Mouse (Mus musculus) intestine, embryonic 15.5 days (tissue): ENCODE measurements at regions not wholly inside any gene's neighbourhood (a gene's known extent, or its start where the extent isn't known, plus 50 kb on each side); places are given as distances from the start of the nearest gene placed in this dataset.
A peak's percentile ranks its signal among the peaks of the same experiment; 100 is the strongest.

ENCODE experiments used
- ATAC-seq: fragments of 200-750 bp; cut with Nextera tagmentation; 2 replicates; pipeline ENCODE4 v1.8.0; 2017; ENCODE audit warnings: moderate TSS enrichment, moderate library complexity
- H3K27ac ChIP-seq: fragments of 300-500 bp; sonication (generic); 2 replicates; pipeline ENCODE4 v1.5.1; 2015; ENCODE audit warnings: mild to moderate bottlenecking, inconsistent platforms
- H3K27me3 ChIP-seq: fragments of 300-500 bp; sonication (generic); replicated peaks from 2 replicates; pipeline ENCODE4 v1.6.1; 2015; ENCODE audit warnings: inconsistent platforms
- H3K36me3 ChIP-seq: fragments of 300-500 bp; sonication (generic); 2 replicates; pipeline ENCODE4 v1.6.1; 2015; ENCODE audit warnings: inconsistent platforms
- H3K4me1 ChIP-seq: fragments of 300-500 bp; sonication (generic); replicated peaks from 2 replicates; pipeline ENCODE4 v1.6.1; 2015; ENCODE audit warnings: inconsistent platforms
- H3K4me2 ChIP-seq: fragments of 300-500 bp; sonication (generic); replicated peaks from 2 replicates; pipeline ENCODE4 v1.6.1; 2015; ENCODE audit warnings: mild to moderate bottlenecking, inconsistent platforms
- H3K4me3 ChIP-seq: fragments of 300-500 bp; sonication (generic); replicated peaks from 2 replicates; pipeline ENCODE4 v1.5.1; 2015; ENCODE audit warnings: inconsistent platforms
- H3K9ac ChIP-seq: fragments of 300-500 bp; sonication (generic); 2 replicates; pipeline ENCODE4 v1.6.1; 2015; ENCODE audit warnings: inconsistent platforms
- H3K9me3 ChIP-seq: fragments of 300-500 bp; sonication (generic); 2 replicates; pipeline ENCODE4 v1.6.1; 2016; ENCODE audit warnings: inconsistent platforms
- WGBS: fragments of 180-500 bp; shearing (Covaris S2); methylation state at CpG from one replicate; pipeline ENCODE4 v1.1.7; 2015; 5-methylcytosine and 5-hydroxymethylcytosine counted together

DNA sequence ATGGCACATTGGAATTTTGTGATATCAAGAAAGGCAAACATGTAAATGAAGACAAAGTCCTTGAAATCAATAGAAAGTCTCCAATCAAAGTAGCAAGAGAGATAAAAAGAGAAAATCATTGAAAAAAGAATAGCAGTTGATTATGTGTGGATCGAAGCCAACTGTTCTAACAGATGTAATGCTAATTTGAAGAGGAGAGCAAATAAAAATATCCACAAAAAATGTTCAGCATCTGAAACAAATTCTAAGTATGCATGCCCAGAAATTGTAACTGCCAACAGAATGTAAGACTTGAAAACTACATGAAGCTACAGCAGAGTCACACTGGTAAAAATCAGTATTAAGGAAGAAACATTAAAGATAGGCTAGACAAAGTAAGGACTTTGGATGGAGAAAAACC lies 587.2 kb upstream of the Galntl6 start:
- Histone ChIP-seq H3K27ac (no peak overlapping the region), H3K9me3 (no peaks in the 10 kb centered on the region), H3K27me3 (no peaks in the 10 kb centered on the region), H3K4me2 (no peak overlapping the region), H3K9ac (no peak overlapping the region), H3K4me3 (no peak overlapping the region), H3K36me3 (no peaks in the 10 kb centered on the region), H3K4me1 (no peaks in the 10 kb centered on the region)
- ATAC-seq = no peak
- WGBS = 82% methylated on average over 1 of the region's 1 CpGs

DNA sequence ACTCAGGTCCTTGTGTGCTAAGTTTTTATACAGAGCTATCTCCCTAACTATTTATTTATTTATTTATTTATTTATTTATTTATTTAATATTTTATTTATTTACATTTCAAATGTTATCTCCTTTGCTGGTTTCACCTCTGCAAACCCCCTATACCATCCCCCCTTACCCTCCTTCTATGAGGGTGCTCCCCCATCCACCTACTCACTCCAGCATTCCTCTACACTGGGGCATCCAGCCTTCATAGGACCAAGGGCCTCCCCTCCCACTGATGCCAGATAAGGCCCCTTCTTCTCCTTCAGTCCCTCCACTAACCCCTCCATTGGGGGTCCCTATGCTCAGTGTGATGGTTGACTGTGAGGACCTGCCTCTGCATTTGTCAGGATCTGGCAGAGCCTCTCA lies 579.0 kb upstream of the Galntl6 start:
- Histone ChIP-seq H3K4me3 (no peak overlapping the region), H3K4me2 (no peak overlapping the region), H3K4me1 (no peaks in the 10 kb centered on the region), H3K36me3 (no peaks in the 10 kb centered on the region), H3K27ac (no peak overlapping the region), H3K9ac (no peak overlapping the region), H3K27me3 (no peaks in the 10 kb centered on the region), H3K9me3 (no peaks in the 10 kb centered on the region)
- ATAC-seq = no peak

DNA sequence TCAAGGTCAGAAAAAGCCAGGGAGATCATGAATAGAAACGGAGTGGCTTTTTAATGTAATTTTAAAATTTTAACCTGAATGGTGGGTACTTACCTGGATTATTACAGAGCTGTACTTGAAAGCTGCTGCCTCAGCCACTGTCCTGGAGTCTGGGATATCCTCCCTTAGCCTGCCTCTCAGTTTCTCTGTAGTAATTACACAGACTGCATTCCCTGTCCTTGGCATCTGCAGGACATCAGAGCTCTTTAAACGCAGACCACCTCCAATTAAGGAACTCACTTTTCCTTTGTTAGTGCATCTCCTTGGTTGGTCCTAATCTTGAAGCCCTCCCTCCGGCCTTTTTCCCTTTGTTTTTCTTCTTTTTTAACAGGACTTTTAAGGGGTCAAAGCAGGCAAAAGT lies 565.8 kb upstream of the Galntl6 start:
- Histone ChIP-seq H3K9ac (no peak overlapping the region), H3K9me3 (no peaks in the 10 kb centered on the region), H3K4me3 (no peak overlapping the region), H3K27ac (no peak overlapping the region), H3K4me1 (no peaks in the 10 kb centered on the region), H3K36me3 (no peaks in the 10 kb centered on the region), H3K4me2 (no peak overlapping the region), H3K27me3 (no peaks in the 10 kb centered on the region)
- 27% methylated on average over 3 of the region's 3 CpGs for WGBS
- no peak for ATAC-seq

DNA sequence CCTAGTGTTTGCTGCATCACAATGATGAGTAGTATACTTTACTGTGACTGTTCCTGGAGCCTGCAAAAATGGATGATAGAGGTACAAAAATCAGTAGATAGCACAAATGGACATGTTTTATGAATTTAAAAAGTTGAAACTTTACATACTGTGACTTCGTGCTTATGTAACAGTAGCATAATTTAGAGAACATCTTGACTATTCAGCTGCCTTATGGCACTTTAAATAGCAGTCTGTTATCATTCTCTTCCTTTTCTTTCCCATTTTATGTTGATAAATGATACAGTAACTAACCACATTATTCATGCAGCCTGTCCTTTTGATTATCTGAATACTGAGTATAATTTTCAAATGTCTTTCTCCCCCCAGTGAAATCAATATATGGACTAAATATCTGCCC lies 561.8 kb upstream of the Galntl6 start:
- no peak overlapping the region for H3K4me3 ChIP-seq
- no peak overlapping the region for H3K4me2 ChIP-seq
- H3K27me3 ChIP-seq = no peaks in the 10 kb centered on the region
- H3K4me1 ChIP-seq = no peaks in the 10 kb centered on the region
- ATAC-seq = no peak
- H3K27ac ChIP-seq = no peak overlapping the region
- 83% methylated on average over 1 of the region's 1 CpGs for WGBS
- no peaks in the 10 kb centered on the region for H3K36me3 ChIP-seq
- H3K9me3 ChIP-seq = no peaks in the 10 kb centered on the region
- no peak overlapping the region for H3K9ac ChIP-seq

DNA sequence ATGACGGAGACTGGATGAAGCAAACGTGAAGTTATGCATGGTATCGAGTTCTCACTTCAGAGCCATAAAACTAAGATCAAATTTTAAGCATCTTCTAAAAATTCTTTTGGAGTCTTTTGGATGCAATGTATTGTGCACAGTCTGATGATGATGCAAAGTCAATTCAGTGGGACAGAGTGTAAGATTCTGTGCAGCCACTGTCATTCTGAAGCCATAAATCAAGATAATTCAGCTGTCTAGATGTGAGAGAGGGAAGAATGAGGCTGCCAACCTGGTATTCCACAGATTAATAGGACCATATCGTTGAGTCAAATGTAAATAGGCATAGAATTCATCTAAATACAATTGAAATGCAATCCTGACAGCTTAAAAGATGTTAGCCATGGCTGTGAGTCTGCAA lies 536.2 kb upstream of the Galntl6 start:
- no peak overlapping the region for H3K4me3 ChIP-seq
- no peak overlapping the region for H3K4me2 ChIP-seq
- H3K9ac ChIP-seq = no peak overlapping the region
- WGBS = 58% methylated on average over 4 of the region's 4 CpGs
- no peaks in the 10 kb centered on the region for H3K36me3 ChIP-seq
- no peak overlapping the region for H3K27ac ChIP-seq
- H3K4me1 ChIP-seq = no peaks in the 10 kb centered on the region
- ATAC-seq = no peak
- H3K27me3 ChIP-seq = no peaks in the 10 kb centered on the region
- no peaks in the 10 kb centered on the region for H3K9me3 ChIP-seq

DNA sequence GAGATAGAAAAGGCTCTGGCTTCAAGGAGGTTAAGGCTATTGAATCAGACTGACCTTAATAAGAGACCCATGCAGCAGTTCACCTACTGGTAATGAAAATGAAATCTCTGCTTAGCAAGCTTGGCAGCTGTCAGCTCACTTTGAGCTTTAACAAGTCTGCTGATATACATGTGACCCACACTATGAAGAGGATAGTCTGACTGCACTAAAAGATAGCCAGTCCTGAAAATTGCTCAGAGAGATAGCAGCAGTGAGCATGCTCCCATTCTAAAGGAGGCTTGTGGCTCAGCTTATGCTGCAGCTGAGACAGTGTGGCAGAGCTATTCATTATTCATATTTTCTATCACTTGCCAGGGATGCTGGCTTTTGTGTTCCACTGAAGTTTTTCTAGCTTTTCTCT lies 491.2 kb upstream of the Galntl6 start:
- no peaks in the 10 kb centered on the region for H3K36me3 ChIP-seq
- no peak overlapping the region for H3K27ac ChIP-seq
- H3K4me1 ChIP-seq = no peaks in the 10 kb centered on the region
- H3K27me3 ChIP-seq = no peaks in the 10 kb centered on the region
- no peaks in the 10 kb centered on the region for H3K9me3 ChIP-seq
- no peak overlapping the region for H3K4me2 ChIP-seq
- no peak overlapping the region for H3K9ac ChIP-seq
- no peak overlapping the region for H3K4me3 ChIP-seq
- ATAC-seq = no peak

DNA sequence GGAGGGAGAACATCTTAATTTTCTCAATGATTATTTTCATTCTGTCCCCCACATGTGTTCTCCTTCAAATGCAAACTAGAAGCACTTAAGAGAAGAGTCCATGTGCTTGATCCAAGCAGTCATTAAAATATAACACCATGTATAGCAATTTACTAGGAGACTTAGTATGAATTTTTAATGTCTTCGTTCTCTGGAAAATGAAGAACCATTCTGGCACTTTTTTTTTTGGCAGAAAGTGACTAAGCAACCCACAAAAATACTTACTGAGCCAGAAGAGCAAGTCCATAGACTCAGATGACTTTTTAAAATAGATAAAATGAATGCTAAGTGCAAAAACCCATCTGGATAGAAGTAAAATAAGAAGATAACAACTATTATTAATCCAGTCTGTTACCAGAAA lies 477.3 kb upstream of the Galntl6 start:
- H3K4me3 ChIP-seq = no peak overlapping the region
- H3K36me3 ChIP-seq = no peaks in the 10 kb centered on the region
- WGBS = 71% methylated on average over 1 of the region's 1 CpGs
- no peak for ATAC-seq
- no peak overlapping the region for H3K9ac ChIP-seq
- H3K27me3 ChIP-seq = no peaks in the 10 kb centered on the region
- H3K4me1 ChIP-seq = no peaks in the 10 kb centered on the region
- no peak overlapping the region for H3K27ac ChIP-seq
- no peaks in the 10 kb centered on the region for H3K9me3 ChIP-seq
- H3K4me2 ChIP-seq = no peak overlapping the region

DNA sequence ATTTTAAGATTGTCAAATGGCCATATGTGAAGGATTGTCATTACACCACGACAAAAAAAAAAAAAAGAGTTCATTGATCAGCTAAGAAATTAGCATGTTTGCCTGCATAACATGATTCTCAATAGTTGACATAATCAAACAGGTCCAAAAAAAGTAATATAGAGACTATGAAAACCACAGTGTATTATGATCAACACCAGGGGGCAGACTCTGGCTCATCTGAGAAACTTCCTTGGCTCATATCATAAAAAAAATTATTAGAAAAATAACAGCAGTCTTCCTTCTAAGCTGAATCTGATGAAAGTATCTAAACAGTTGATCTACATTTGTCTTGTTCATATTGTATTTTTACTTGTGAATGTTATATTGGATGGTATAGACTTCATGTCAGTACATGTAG lies 472.3 kb upstream of the Galntl6 start:
- WGBS = 37% methylated on average over 1 of the region's 1 CpGs
- no peak for ATAC-seq
- Histone ChIP-seq H3K4me2 (no peak overlapping the region), H3K4me3 (no peak overlapping the region), H3K9ac (no peak overlapping the region), H3K4me1 (no peaks in the 10 kb centered on the region), H3K36me3 (no peaks in the 10 kb centered on the region), H3K27me3 (no peaks in the 10 kb centered on the region), H3K27ac (no peak overlapping the region), H3K9me3 (no peaks in the 10 kb centered on the region)

DNA sequence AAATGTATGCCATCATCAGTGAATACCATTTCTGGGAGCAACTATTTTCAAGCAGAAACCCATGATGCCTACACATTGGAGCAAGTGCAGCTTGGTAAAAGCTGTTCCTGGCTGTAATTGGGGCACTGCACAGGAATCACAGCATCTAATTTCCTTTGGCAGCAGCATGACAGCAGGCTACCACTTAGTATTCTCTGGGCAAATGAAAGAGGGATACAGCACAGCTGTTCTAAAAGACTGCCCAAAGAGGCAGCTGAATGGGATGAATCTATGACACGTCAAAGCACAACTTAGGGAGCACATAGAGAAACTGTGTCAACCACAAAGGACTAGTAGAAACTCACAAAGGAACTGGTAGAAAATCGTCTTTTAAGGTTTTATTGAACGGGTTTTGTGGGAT lies 440.5 kb upstream of the Galntl6 start:
- no peak for ATAC-seq
- H3K9ac ChIP-seq = no peak overlapping the region
- no peak overlapping the region for H3K4me3 ChIP-seq
- WGBS = 83% methylated on average over 3 of the region's 3 CpGs
- H3K9me3 ChIP-seq = no peaks in the 10 kb centered on the region
- H3K36me3 ChIP-seq = no peaks in the 10 kb centered on the region
- H3K4me1 ChIP-seq = no peaks in the 10 kb centered on the region
- no peak overlapping the region for H3K27ac ChIP-seq
- no peaks in the 10 kb centered on the region for H3K27me3 ChIP-seq
- H3K4me2 ChIP-seq = no peak overlapping the region

DNA sequence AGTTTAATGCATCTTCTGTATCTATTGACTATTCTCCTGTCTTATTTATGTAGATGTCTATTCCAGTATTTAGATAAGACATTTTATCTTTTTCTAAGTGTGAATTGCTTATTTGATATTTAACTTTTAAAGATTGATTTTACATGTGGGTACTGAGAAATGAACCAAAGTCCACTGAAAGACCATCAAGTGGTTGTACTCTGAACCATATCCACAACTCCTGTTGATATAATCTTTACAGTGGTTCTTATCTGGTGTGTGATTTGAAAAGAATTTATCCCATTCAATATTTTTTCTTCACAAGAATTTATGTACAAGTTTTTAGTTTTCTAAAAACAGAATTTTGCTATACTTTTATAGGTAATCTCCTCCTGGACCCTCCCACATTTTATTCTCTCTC lies 422.6 kb upstream of the Galntl6 start:
- ATAC-seq = peak; percentile 62; the same call in 1 of the 2 replicates
- Histone ChIP-seq H3K27me3 (no peaks in the 10 kb centered on the region), H3K36me3 (no peaks in the 10 kb centered on the region), H3K9ac (no peak overlapping the region), H3K27ac (no peak overlapping the region), H3K9me3 (no peaks in the 10 kb centered on the region), H3K4me1 (no peaks in the 10 kb centered on the region), H3K4me3 (no peak overlapping the region), H3K4me2 (no peak overlapping the region)
